Mouse (Mus musculus): ENCODE results near the gene Trpm3.
"Not testable (repeated sequence)": the region's sequence is repeated elsewhere in the genome, so short reads cannot be mapped to it uniquely, and the experiment has no call there.

Trpm3 gene

GRCm38 (mm10) chr19:23018186-23018727, 879.4 kb downstream of the Trpm3 start:
- in situ Hi-C loops (cut with MboI, MseI) = loop anchor here in 1 of 2 experiments (5.0 kb wide), 1 partner anchor 149 kb away; no protein-coding TSS in a partner anchor

GRCm38 (mm10) chr19:23022902-23023301, 884.1 kb downstream of the Trpm3 start:
- in situ Hi-C loops (cut with MboI, MseI) = no loop called here

- in situ Hi-C loops (cut with MboI, MseI) = no loop called here
Measured at GRCm38 (mm10) chr19:23023316-23023960, 884.6 kb downstream of the Trpm3 start.

- in situ Hi-C loops (cut with MboI, MseI) = no loop called here
Measured at GRCm38 (mm10) chr19:23024821-23025220, 886.0 kb downstream of the Trpm3 start.

GRCm38 (mm10) chr19:23026427-23026826, 887.6 kb downstream of the Trpm3 start:
- in situ Hi-C loops (cut with MboI, MseI) = no loop called here

- in situ Hi-C loops (cut with MboI, MseI) = no loop called here
Measured at GRCm38 (mm10) chr19:23028283-23028682, 889.4 kb downstream of the Trpm3 start.

GRCm38 (mm10) chr19:23033343-23033742, 894.5 kb downstream of the Trpm3 start:
- in situ Hi-C loops (cut with MboI, MseI) = not testable (repeated sequence)

GRCm38 (mm10) chr19:23034117-23034516, 895.3 kb downstream of the Trpm3 start:
- in situ Hi-C loops (cut with MboI, MseI) = no loop called here

DNA sequence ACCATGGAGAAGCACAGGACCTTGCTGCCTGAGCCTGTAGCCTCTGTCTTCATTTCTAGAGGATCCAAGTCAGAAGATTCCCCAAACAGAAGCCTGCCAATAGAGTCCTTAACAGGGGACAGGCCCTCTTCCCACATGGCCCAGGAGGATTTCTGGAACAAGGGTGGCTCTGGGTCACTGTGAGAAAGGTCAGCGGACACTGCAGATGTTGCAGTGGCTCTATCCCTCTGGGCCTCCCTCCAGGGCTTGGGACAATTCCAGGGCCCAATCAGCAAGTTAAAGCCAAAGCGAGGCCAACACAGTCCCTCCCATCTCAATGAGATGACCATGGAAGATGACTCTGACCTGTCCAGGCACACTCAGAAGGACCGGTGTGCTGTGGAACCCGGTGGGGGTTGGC, 896.1 kb downstream of the Trpm3 start:
- in situ Hi-C loops (cut with MboI, MseI) = no loop called here

- in situ Hi-C loops (cut with MboI, MseI) = no loop called here
Measured at GRCm38 (mm10) chr19:23035786-23036185, 896.9 kb downstream of the Trpm3 start.

DNA sequence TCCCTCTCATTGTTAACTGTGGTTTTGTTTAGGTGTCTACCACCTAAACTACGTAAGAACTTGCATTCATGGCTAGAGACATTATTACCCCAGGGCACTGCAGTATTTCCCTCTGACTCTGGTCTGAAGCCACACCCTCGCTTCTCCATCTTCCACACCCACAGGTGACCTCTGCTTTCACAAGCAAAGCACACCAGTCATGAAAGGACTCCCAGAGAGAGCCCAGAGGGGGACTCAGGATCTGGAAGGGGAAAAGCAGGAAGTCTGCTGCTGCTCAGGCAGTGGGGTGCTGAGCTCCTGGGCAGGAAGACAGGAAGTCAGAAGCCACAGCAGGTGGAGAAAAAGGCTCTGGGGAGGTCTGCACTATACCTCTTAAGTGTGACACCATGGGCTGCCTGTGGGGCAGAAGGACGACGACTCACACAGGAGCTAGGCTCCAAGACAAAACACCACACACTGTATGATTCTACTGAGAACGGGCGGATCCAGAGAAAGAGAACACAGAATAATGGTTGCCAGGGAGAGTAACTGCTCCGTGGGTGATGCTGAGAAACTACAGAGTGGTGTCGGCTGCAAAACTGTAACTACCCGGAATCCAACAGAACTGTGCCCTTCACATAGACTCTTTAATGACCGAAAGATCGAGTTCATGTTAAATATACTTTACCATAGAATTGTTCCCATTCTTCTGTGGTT, 898.1 kb downstream of the Trpm3 start:
- in situ Hi-C loops (cut with MboI, MseI) = no loop called here

DNA sequence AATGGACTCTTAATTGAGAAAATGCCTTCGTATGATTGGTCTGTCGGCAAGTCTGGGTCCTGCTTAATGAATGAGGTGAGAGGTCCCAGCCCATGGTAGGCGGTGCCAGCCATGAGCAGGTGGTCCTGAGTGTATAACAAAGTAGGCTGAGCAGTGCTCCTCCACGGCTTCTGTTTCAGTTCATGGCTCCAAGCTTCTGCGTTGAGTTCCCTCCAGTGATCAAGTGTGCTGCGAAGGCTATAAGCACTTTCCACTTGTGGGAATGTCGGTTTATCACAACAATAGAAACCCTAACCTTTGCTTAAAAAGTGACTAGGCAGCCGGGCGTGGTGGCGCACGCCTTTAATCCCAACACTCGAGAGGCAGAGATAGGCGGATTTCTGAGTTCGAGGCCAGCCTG, 898.7 kb downstream of the Trpm3 start:
- in situ Hi-C loops (cut with MboI, MseI) = no loop called here

DNA sequence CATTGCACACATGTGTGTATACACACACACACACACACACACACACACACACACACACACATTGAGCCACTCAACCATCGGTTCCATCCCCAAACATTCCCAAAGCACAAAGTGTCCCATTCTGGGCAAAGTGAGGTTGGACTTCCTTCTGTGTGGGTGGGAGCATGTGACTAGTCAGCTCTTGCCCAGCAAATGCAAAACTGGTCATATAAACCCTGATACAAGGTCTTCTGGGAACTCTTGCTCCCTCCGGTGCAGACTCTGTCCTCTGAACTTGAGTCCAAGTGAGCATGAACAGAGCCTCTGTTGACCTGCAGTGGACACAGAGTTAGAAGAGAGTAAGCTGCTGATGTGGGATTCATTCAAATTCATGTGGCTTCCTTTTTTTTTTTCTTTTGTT, 899.5 kb downstream of the Trpm3 start:
- in situ Hi-C loops (cut with MboI, MseI) = no loop called here

DNA sequence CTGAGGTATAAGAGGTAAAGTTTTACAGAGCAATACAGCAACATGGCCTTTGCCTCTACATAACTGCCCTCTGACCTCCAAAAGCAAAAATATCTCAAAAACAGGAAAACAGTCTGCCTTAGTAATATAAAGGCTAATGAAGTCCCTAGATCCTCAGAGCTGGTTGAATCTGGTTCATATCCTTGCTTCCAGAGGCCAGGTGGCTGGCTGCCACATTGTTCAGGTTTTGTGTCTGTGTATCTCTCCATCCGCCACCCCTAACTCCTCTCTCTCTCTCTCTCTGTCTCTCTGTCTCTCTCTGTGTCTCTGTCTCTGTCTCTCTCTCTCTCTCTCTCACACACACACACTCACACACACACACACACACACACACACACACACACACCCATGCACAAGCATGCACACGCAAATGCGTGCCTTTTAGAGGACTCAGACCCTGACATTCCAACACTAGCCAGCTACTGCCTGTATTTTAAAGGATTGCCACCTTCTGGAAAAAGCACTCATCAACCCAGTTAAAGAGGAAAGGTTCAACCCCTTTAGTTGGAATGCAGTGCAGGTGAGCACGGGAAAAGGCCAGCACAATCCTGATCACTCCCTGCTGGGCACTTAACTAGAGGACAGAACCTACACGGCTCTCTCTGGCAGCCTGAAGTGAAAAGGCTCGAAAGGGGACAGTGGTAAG, 902.8 kb downstream of the Trpm3 start:
- in situ Hi-C loops (cut with MboI, MseI) = no loop called here

DNA sequence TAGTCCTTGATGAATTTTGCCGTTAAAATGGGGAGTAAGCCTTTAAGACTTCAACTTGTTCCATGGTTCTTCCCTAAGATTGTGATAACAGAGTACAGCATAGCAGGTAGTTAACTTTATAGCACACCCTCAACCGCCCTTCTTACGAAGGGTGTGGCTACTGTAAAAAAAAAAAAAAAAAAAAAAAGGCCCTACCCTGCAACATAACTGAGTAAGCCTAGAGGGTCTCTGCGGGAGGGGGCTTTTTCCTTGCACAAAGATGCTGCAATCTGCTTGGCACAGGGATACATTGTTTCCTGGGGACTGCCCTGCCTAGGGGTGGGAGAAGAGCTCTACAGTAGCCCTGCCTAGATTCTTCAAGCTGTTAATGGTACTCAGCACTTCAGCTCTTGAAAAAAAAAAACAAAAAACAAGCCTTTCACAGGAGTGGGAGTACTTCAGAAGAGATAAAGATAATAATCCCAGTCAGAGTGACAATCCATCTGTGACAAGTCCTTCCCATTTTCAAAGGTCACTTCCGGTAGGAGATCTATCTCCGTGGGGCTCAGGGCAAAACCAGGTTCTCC, 903.4 kb downstream of the Trpm3 start:
- in situ Hi-C loops (cut with MboI, MseI) = no loop called here

DNA sequence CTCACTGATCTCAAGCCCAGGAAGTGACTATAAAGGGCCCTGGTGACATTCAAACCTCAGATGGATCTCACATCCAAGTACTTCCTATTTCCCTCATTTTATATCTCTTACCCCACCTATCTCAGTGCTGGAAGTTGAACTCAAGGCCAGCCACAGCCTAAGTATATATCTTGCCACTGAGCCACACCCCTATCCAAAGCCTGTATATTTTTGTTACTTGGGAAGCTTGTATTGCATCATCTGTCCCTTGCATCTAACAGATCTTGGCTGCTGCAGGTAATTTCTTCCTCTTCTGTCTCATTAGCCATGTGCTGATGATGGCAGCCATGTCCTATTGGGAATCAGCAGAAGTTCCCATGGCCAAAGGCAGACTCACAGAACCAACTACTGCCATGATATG, 904.9 kb downstream of the Trpm3 start:
- in situ Hi-C loops (cut with MboI, MseI) = no loop called here
